Mouse (Mus musculus): ENCODE results near the gene Ddb1.

DNA sequence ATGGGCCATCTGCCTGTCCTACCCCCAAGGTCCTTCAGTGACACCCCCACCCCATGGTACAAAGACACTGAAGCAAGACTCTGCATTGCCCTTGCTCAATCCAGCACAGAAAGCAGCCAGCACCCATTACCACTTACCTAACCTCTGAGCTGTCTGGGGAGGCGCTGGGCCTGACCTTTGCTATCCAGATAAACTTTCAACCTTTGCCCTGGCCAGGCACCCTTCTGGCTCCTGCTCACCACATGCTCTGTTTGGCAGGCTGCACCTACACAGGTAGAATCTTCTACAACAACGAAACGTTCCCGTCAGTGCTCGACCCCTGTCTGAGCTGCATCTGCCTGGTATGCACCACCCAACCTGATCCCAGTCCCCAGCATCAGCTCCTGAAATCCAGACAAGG is 52.6 kb downstream of the Ddb1 start:
- TF ChIP-seq CTCF (conservative IDR thresholded peaks at IDR 0.05; ENCODE audit: insufficient read depth, insufficient read length, low read depth, low read length) (no peak), POLR2A (IDR thresholded peaks at IDR 0.05; ENCODE audit: low read depth, low read length) (no peak)
